Mouse (Mus musculus): ENCODE data around the gene Pxmp4. TPM values are rescaled to one million over a fixed set of nuclear protein-coding genes. Genes with fewer than 3 reads are reported as not detected.
A peak's percentile ranks its signal among the peaks of the same experiment; 100 is the strongest.

The Pxmp4 gene
- 17.0 TPM for polyA plus RNA-seq (2021)

- DNase-seq (ENCODE audit: low read depth, low spot score) = peak; percentile 98
- in situ Hi-C loops (cut with MboI; ENCODE audit: low pct_unique_long_range_greater_than_20kb) = no loop called here
- POLR2A ChIA-PET = interaction anchor here (0.6 kb wide), 1 partner anchor 110 kb away, joined by 3 read pairs; no protein-coding TSS in a partner anchor
- ATAC-seq = peak; percentile 99
- no peak for TF ChIP-seq CTCF (IDR thresholded peaks at IDR 0.05)
- CTCF ChIA-PET = interaction anchor here (1.0 to 1.3 kb wide), 2 partner anchors 10 to 194 kb away, joined by 4 read pairs; no protein-coding TSS in a partner anchor
- peaks cover 5% of the 10 kb centered on the region for H3K27me3 ChIP-seq
These were observed at the start of gene Pxmp4 for GRCm38 (mm10) chr2:154603638-154604153. Pxmp4 (minus strand) TSS chr2:154603708.

GRCm38 (mm10) chr2:154651363-154651762 lies 47.9 kb upstream of the Pxmp4 start, which contains the start of gene Chmp4b:
Chmp4b (plus strand) TSS chr2:154651705.
- no peak for TF ChIP-seq CTCF (IDR thresholded peaks at IDR 0.05)
- H3K27me3 ChIP-seq = no peaks in the 10 kb centered on the region
- POLR2A ChIA-PET = no interaction called here
- DNase-seq (ENCODE audit: low read depth, low spot score) (no peak), ATAC-seq (no peak)
- CTCF ChIA-PET = no interaction called here
- in situ Hi-C loops (cut with MboI; ENCODE audit: low pct_unique_long_range_greater_than_20kb) = no loop called here

GRCm38 (mm10) chr2:154650404-154650803 lies 46.9 kb upstream of the Pxmp4 start:
- POLR2A ChIA-PET = no interaction called here
- in situ Hi-C loops (cut with MboI; ENCODE audit: low pct_unique_long_range_greater_than_20kb) = no loop called here
- CTCF ChIA-PET = no interaction called here
- ATAC-seq (no peak), DNase-seq (ENCODE audit: low read depth, low spot score) (no peak)
- TF ChIP-seq CTCF (IDR thresholded peaks at IDR 0.05) = no peak
- no peaks in the 10 kb centered on the region for H3K27me3 ChIP-seq

- in situ Hi-C loops (cut with MboI; ENCODE audit: low pct_unique_long_range_greater_than_20kb) = no loop called here
- peak; percentile 70 for TF ChIP-seq CTCF (IDR thresholded peaks at IDR 0.05)
- DNase-seq (ENCODE audit: low read depth, low spot score) (no peak), ATAC-seq (no peak)
- H3K27me3 ChIP-seq = no peaks in the 10 kb centered on the region
- POLR2A ChIA-PET = no interaction called here
- CTCF ChIA-PET = interaction anchor here (0.9 kb wide), 1 partner anchor 9 kb away, joined by 4 read pairs; no protein-coding TSS in a partner anchor
These were observed 44.6 kb upstream of the Pxmp4 start for GRCm38 (mm10) chr2:154648086-154648485.

GRCm38 (mm10) chr2:154646634-154647033 lies 43.1 kb upstream of the Pxmp4 start:
- TF ChIP-seq CTCF (IDR thresholded peaks at IDR 0.05) = peak; percentile 60
- ChIA-PET CTCF (no interaction called here), POLR2A (no interaction called here)
- DNase-seq (ENCODE audit: low read depth, low spot score) = no peak
- in situ Hi-C loops (cut with MboI; ENCODE audit: low pct_unique_long_range_greater_than_20kb) = no loop called here
- ATAC-seq = no peak
- no peaks in the 10 kb centered on the region for H3K27me3 ChIP-seq

GRCm38 (mm10) chr2:154642712-154643385 lies 39.3 kb upstream of the Pxmp4 start:
- DNase-seq (ENCODE audit: low read depth, low spot score) (no peak), ATAC-seq (no peak)
- in situ Hi-C loops (cut with MboI; ENCODE audit: low pct_unique_long_range_greater_than_20kb) = no loop called here
- ChIA-PET POLR2A (no interaction called here), CTCF (no interaction called here)
- no peaks in the 10 kb centered on the region for H3K27me3 ChIP-seq
- TF ChIP-seq CTCF (IDR thresholded peaks at IDR 0.05) = peak; percentile 72

GRCm38 (mm10) chr2:154642005-154642459 lies 38.5 kb upstream of the Pxmp4 start:
- DNase-seq (ENCODE audit: low read depth, low spot score) = no peak
- ATAC-seq = no peak
- ChIA-PET CTCF (no interaction called here), POLR2A (no interaction called here)
- in situ Hi-C loops (cut with MboI; ENCODE audit: low pct_unique_long_range_greater_than_20kb) = no loop called here
- TF ChIP-seq CTCF (IDR thresholded peaks at IDR 0.05) = no peak
- H3K27me3 ChIP-seq = no peaks in the 10 kb centered on the region

- ChIA-PET CTCF (no interaction called here), POLR2A (no interaction called here)
- H3K27me3 ChIP-seq = no peaks in the 10 kb centered on the region
- in situ Hi-C loops (cut with MboI; ENCODE audit: low pct_unique_long_range_greater_than_20kb) = no loop called here
- DNase-seq (ENCODE audit: low read depth, low spot score) = no peak
- TF ChIP-seq CTCF (IDR thresholded peaks at IDR 0.05) = no peak
- no peak for ATAC-seq
These were observed 37.7 kb upstream of the Pxmp4 start for GRCm38 (mm10) chr2:154641176-154641575.

- POLR2A ChIA-PET = no interaction called here
- no peak for DNase-seq (ENCODE audit: low read depth, low spot score)
- no peak for ATAC-seq
- no peak for TF ChIP-seq CTCF (IDR thresholded peaks at IDR 0.05)
- no peaks in the 10 kb centered on the region for H3K27me3 ChIP-seq
- in situ Hi-C loops (cut with MboI; ENCODE audit: low pct_unique_long_range_greater_than_20kb) = no loop called here
- CTCF ChIA-PET = interaction anchor here (1.2 kb wide), 1 partner anchor 10 kb away, joined by 4 read pairs; no protein-coding TSS in a partner anchor
These were observed 35.6 kb upstream of the Pxmp4 start for GRCm38 (mm10) chr2:154639115-154639514.

- CTCF ChIA-PET = no interaction called here
- POLR2A ChIA-PET = no interaction called here
- in situ Hi-C loops (cut with MboI; ENCODE audit: low pct_unique_long_range_greater_than_20kb) = no loop called here
- DNase-seq (ENCODE audit: low read depth, low spot score) (no peak), ATAC-seq (no peak)
- no peaks in the 10 kb centered on the region for H3K27me3 ChIP-seq
- TF ChIP-seq CTCF (IDR thresholded peaks at IDR 0.05) = no peak
These were observed 35.0 kb upstream of the Pxmp4 start for GRCm38 (mm10) chr2:154638521-154638920.

- POLR2A ChIA-PET = no interaction called here
- H3K27me3 ChIP-seq = no peaks in the 10 kb centered on the region
- CTCF ChIA-PET = no interaction called here
- no peak for TF ChIP-seq CTCF (IDR thresholded peaks at IDR 0.05)
- DNase-seq (ENCODE audit: low read depth, low spot score) (no peak), ATAC-seq (no peak)
- in situ Hi-C loops (cut with MboI; ENCODE audit: low pct_unique_long_range_greater_than_20kb) = no loop called here
These were observed 32.3 kb upstream of the Pxmp4 start for GRCm38 (mm10) chr2:154635826-154636225.

Data from Patski (cell line).